Mouse (Mus musculus): ENCODE measurements around the gene Pla2g16.
A peak's percentile ranks its signal among the peaks of the same experiment; 100 is the strongest.

Pla2g16 gene

DNA sequence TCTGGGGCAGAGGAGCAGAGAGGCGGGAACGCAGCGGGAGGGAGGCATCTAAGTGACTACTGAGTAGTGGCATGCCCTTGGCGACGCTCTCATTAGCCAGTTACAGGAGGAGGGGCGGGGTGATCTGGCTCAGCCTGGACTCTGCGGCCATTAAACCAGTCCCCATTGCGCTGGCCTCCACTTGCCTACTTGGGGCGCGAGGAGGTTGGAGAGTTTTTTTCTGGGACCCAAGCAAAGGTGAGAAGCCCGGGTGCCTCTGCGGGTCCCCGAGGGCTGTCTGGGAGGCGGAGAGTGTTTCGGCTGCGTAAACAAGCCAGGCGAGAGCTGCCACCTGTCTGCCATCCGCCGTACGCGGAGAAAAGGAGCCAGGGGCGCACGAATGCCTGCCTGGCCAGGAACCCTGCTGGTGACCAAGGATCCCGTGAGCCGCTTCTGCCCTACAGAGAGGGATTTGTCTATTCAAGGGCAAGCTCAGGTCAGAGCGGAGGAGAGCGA lies at the start of gene Pla2g16:
TSS of gene Pla2g16 (plus strand) at position 132 of the 495 bp plus-strand sequence.
- DNase-seq (ENCODE audit: low spot score): peak; percentile 91

DNA sequence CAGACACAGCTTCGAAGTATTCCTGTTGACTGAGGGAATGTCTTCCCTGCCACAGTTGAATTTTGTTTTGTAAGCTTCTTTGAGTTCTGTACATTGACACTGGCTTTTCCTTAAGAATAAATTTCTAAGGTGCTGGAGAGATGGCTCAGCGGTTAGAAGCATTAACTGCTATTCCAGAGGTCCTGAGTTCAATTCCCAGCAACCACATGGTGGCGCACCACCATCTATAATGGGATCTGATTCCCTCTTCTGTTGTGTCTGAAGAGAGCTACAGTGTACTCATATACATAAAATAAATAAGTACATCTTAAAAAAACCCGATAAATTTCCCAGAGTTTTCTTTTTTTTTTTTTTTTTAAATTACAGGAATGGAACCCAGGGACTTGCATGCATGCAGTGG lies 49.2 kb upstream of the Pla2g16 start:
- DNase-seq (ENCODE audit: low spot score): peak; percentile 32

DNA sequence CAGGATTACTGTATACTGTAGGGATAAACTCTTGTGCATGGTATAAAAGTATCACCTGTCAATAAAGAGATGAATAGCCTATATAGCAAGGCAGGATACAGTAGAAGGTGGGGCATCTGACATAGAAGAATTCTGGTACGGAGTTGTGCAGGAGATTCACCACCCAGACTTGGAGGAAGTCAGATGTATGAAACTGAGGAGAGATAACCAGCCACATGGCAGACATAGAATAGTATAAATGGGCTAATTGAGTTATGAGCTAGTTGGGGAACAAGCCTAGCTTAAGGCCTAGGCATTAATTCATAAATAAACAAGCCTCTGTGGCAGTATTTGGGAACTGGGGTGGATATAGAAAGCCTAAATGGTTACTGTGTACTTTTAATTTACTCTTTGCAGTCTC lies 40.8 kb upstream of the Pla2g16 start:
- no peak for DNase-seq (ENCODE audit: low spot score)

DNA sequence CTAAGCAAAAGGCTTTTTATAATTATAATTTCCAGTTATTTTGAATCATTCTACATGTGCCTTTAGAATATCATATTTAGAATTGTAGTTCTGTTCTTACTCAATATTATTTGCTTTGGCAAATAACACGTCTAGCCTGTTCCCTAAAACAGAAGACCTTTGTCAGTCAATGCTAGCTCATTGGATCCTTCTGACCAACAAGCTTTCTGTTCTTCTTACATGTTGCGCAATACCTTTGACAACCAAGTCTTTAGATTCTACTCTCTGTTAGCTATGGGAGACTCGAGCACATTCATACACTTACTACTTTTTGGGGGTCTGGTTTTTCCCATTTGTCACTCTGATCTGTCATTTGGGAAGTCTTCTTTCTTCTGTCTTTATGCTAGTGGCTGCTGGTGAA lies 35.6 kb upstream of the Pla2g16 start:
- no peak for DNase-seq (ENCODE audit: low spot score)

DNA sequence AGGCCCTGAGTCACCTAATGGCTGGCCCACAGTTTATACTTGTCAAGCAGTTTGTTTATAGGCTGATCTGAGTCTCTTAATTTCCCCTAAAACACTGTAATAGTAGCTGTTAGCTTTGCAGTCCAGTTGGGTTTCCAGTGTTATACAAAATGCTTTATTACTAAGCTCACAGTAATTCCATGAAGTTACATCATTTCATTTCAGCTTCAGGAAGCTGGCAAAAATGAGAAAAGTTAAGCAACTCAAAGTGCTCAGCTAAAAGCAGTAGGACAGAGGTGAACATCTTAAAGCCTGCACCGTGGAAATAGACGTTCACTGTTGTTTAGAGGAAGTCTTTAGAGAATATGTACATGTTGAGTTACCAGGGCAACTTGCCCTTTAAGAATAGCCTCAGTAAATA lies 34.4 kb upstream of the Pla2g16 start:
- no peak for DNase-seq (ENCODE audit: low spot score)

DNA sequence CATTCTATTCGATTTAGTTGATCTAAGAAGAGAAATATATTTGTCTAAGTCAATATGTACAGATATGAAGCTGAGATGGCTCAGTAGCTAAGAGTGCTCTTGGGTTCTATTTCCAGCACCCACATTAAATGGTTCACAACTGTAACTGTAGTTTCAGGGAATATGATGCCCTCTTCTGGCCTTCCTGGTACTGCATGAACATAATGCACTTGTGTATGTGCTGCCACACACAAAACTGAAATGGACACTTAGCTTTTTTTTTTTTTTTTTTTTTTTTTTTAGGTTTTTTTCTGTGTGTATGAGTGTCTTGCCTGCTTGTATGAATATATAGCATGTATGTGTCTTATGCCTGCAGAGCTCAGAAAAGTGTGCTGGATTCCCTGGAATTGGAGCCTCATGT lies 34.0 kb upstream of the Pla2g16 start:
- DNase-seq (ENCODE audit: low spot score): no peak

DNA sequence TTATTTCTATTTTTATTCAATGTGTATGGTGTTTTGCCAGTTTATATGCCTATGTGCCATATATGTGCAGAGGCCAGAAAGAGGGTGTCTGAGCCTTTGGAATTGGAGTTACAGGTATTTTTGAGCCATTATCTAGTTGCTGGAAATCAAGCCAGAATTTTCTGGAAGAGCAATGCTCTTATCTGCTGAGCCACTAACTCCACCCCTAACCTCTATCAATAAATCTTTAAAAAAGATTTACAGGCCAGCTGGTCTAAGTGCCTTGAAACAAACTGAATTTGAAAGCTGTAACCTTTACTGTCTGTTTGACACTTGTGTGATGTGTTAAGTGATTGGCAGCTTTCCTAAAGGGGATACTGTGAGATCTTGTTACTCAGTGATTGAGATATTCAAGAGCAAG lies 33.5 kb upstream of the Pla2g16 start:
- no peak for DNase-seq (ENCODE audit: low spot score)

DNA sequence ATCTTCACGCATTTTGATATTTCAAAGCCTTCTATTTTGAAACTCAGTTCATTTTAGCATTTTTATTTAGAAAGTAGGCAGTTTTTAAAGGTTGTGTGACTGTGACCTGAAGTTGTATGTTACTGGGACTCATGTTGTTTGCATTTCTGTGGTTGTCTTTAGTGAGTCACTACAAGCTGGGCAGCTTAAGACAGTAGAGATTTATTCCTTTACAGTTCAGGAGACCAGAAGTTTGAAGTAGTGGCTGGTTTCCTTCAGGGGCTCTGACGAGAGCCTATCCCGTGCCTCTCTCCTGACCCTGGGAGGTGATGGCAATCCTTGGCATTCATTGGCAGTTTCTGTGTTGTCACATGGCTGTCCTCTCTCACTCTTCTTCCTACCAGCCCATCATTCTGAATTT lies 32.4 kb upstream of the Pla2g16 start:
- DNase-seq (ENCODE audit: low spot score): no peak

DNA sequence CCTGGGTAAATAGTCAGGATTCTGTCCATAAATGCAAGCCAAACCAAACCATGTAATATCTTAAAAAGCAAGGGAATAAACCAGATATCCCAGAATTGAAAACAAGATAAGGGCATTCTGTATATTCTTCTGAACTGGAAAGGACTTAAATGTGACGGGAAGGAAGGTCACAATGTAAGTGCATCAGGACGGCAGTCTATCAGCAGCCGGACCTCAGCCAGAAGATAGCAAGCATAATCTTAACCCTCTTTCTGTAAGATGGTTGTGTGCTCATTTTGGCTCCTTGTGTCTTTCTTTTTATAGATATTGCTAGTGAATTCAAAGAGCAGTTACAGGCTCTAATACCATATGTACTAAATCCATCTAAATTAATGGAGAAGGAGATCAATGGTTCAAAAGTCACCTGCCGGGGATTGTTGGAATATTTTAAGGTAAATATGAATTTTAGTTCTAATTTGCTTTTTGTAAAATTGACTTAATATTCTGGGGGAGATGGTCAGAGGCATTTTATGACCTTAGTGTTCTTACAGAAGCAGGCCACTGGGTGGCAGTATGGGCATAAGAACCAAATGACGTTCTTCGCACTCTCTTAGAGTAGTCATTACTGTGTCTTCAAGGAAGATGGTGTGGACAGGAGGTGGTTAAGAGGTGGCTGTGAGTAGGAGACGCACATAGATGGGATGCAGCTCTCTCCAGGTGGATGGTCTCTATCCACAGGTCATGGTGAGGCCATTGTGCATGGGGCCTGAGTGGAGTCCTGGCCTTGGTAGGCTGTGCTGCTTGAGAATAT lies 28.4 kb upstream of the Pla2g16 start:
- DNase-seq (ENCODE audit: low spot score): peak; percentile 90

DNA sequence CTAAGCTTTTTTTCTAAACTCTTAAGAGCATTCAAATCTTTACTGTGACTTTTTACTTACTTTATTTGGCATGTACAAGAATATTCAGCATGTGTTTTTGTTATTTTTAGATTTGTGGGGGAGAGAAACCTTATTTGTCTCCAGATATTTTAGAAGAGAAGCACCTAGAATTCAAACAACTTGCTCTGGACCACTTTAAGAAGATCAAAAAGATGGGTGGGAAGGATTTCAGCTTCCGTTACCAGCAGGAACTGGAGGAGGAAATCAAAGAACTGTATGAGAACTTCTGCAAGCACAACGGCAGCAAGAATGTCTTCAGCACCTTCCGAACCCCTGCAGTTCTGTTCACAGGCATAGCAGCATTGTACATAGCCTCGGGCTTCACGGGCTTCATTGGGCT lies 25.4 kb upstream of the Pla2g16 start:
- DNase-seq (ENCODE audit: low spot score): no peak

DNA sequence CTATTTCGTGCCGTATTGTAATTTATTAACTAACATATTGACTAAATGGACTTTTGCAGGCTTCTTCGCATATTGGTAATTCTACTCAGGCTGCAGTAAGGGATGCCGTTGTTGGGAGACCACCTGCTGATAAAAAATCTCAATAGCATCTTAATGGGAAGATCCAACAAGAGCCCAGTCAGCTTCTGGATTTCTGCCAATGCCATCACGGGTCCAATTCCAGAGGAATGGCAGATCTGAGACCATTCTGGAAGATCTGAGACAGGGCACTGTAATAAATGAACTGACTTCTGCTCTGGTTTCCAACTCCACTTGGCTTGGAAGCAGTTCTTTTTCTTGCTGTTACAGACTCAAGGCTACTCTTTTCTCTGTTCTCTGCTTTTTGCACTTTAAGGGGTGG lies 23.4 kb upstream of the Pla2g16 start:
- DNase-seq (ENCODE audit: low spot score): no peak

DNA sequence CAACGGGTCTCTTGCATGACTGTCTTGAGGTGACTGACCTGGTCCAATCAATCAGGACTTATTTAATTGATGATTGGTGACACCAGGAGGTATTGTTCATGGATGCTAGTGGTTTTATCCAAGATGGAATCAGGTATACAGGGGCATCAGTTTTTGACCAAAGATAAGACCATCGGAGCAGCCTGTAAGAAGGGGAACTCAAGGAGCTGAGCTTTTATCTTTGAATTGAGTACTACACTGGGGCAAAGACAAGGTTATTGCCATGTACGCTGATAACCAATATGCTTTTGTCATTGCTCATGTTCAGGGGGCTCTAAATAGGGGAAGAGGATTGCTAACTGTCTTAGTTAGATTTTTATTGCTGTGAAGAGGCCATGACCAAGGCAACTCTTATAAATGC lies 8.3 kb upstream of the Pla2g16 start:
- DNase-seq (ENCODE audit: low spot score): no peak

DNA sequence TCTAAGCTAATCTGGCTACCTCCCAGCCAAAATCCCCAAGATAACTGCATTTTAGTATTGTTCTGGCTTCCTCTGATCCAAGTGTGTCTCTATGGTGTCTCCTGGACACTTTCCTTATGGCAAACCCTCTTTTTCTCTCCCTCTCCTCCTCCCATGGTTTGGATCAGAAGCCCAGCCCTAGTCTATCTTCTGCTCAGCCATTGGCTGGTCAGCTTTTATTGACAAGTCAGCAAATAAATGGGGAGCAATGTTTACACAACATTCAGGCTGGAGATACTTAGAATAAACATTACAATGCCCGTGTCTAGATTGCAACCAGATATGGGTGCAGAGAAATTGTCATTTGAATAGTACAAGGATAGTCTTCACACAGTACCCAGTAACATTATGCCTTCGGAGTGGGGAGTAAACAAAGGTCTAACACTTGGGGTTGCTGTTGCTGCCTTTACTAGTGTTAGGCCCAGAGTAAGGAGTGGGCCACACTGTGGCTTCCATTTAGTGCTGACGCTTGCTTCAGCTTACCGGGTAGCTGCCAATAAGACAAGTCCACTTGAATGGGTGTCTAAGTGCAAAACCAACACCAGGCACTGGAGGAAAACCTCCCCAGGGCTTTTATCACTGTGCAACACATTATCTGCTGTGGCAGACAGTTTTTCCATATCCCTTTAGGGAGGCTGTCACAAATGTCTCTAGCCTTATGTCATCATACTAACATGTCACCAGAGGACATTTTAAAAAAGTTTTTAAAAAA lies 5.5 kb upstream of the Pla2g16 start:
- DNase-seq (ENCODE audit: low spot score): no peak

DNA sequence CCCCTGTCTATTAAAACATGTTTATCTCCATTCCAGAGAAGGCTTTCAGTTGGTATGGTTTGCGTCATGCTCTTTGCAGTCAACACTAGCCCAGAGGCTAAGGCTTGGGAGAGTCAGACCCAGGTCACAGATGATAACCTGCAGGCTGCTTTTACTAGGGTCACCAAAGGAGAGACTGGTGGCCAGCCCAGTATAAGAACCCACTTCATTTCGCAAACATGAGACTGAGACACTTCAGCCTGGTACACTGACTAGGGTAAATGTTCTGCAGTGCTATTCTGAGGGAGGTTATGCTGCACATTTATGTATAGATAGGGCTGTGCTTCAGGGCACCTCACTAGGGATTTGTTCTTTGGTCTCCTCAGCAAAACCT lies 5.0 kb upstream of the Pla2g16 start:
- no peak for DNase-seq (ENCODE audit: low spot score)

DNA sequence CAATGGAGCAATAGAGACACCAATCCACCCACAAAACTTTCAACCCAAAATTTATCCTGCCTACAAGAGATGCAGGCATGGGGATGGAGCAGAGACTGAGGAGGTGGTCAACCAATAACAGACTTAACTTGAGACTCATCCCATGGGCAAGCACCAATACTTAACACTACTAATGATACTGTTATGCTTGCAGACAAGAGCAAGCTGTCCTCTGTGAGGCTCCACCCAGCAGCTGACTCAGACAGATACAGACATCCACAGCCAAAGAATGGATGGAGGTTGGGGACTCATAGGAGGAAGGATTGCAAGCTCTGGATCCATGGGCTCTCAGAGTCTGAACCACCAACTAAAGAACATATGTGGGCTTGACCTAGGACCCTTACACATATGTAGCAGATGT lies 3.8 kb upstream of the Pla2g16 start:
- DNase-seq (ENCODE audit: low spot score): no peak

DNA sequence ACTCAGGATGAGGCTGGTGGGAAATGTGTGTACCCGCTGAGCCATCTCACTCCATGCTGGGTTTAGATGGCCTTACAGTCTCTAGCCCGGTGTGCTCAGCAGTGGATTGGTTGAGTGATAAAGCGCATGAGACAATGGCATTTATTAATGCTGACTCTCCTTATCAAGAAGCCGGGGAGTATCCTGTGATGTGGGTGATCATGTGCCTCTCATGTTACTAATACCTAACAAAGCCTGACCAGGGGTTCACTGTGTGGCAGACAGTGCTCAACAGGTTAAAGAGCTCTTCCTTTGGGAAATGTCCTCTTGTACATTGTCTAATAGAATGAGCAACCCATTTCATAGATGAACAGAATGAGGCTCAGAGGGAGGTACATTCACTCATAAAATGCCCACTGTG lies 2.4 kb upstream of the Pla2g16 start:
- DNase-seq (ENCODE audit: low spot score): no peak

DNA sequence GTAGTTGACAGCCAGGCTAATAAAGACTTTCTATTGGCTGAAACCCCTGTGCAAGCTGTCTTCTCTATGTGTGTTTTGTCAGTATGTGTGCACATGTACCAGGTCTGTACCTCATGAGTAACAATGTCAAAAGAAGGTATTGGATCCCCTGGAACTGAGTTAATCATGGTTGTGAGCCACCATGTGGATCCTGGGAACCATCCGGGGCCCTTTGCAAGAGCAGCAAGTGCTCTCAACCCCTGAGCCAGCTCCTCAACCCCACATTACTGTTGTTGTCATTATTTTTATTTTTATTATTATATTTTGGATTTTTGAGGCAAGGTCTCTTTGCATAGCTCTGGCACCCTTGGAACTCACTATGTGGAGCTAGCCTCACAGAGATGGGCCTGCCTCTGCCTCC lies 618 bp upstream of the Pla2g16 start:
- DNase-seq (ENCODE audit: low spot score): no peak

DNA sequence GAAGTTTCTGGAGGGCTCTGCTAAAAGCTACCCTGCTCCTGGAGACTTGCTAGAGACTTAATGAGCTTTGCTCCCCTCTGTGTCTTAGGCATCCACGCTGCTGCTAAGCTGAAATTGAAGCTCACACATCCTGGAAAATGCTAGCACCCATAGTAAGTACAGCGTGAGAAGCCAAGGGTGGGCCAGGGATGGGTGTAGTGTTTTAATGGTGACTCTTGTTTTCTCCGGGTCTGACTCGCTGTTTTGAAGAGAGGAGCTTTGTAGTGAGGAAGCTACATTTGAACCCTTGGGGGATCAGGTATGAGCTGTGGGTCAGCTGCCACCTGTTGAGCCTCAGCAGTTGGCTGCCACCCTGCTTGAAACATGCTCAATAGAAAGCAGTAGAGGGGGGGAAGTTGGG lies 585 bp downstream of the Pla2g16 start:
- DNase-seq (ENCODE audit: low spot score): no peak

DNA sequence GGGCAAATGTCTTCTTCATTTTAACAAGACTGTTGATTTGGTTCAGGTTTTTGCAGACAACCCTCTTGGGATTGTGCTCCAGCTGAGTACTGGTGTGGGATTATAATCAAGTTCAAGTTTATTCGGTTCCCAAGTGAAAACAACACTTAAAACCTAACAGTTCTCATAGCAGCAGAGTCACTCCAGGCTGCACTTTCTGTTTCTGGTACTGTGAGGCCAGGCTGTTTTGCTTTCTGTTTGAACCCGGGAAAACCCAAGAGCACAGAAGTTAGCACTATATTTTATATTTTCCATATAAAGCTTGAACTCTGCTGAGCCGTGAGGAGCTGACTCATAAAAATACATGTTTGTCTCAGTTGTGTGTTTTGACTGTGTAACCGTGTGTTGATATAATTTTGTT lies 1.4 kb downstream of the Pla2g16 start:
- DNase-seq (ENCODE audit: low spot score): peak; percentile 7

DNA sequence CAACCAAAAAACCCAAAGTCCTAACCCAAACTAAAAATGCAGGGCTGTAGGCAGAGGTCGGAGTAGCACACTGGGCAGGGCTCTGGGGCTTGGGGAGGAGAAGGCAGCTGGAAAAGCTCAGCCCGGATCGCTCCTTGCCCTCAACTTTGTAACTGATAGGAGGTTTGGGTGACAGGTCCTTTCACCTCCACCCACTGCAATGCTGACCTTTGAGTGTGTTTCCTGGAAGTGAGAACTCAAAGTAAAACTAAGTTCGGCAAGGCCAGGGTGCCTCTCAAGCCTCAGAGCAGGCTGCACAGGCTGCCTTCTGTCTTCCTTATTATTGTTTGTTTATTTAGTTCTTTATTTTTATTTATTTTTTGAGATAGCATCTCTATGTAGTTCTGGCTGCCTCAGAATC lies 2.7 kb downstream of the Pla2g16 start:
- DNase-seq (ENCODE audit: low spot score): no peak

DNA sequence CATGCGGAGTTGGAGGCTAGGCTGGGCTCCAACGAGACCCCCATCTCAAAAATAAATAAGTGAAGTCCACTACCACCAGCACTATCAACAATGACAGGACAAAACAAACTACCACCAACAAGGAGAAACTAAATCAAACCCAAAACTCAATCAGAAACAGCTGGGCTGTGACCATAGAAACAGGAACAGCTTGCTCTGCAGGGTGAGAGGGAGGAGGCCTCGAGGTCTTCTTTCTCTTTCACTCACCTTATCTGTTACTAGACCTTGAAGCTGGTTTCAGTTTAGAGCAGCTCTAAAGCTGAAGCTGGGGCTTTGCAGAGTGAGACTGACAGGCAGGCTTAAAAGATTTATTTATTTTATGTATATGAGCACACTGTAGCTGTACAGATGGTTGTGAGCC lies 4.2 kb downstream of the Pla2g16 start:
- no peak for DNase-seq (ENCODE audit: low spot score)

DNA sequence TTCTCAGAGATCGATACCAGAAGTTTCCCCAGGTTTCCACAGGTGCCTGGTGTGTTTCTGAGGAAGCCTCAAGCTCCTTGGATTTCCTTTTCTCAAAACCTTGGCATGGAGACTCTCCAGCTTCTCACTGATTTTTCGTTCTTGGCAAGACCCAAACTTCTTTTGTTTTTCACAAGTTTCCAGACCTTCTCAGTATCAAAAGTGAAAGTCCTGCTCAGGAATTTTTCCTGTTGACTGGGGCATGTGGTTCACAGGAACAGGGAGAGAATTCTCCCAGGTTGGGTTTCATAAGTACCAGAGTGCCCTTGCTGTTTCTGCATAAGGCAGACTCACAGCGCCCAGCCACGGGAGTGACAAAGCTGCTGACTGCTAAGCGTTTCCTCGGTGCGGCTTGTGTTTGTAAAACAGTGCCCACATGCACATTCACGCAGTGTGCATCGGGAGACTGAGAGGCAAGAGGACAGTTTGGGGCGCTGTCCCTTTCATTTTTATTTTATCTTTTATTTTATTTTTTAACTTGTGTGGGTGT lies 5.4 kb downstream of the Pla2g16 start:
- no peak for DNase-seq (ENCODE audit: low spot score)

DNA sequence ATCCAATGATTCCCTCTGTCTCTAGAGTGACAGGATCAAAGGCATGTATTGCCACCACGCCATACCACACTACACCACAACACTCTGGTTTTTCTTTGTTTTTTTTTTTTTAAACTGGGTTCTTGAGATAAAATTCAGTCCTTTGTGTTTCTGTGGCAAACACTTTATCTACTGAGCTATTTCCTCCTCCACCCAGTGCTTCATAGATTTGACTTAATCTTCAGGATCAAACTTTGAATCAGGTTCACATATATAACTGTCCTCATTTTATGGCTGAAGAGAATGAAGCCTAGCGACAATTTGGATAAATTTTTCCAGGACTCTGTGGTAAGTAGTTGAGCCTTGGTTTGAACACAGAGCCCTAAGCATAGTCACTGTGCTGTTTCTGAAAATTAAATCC lies 6.4 kb downstream of the Pla2g16 start:
- DNase-seq (ENCODE audit: low spot score): no peak
